Mouse (Mus musculus) thymus, postnatal 4 days (tissue): ENCODE data around the gene V1rd19.
"Not testable (repeated sequence)": the region's sequence is repeated elsewhere in the genome, so short reads cannot be mapped to it uniquely, and the experiment has no call there.

Experiments
- DNase-seq: peaks from one replicate; pipeline ENCODE4 v3.0.0; 2021

Gene V1rd19

GRCm38 (mm10) chr7:24001391-24001790, at the start of gene V1rd19:
V1rd19 (plus strand) TSS chr7:24001691.
- no peak for DNase-seq

- peak; percentile 23 for DNase-seq
Observed at GRCm38 (mm10) chr7:23968044-23968443, 33.4 kb upstream of the V1rd19 start.

GRCm38 (mm10) chr7:23974315-23974714, 27.2 kb upstream of the V1rd19 start, which contains the start of gene Vmn1r181:
Vmn1r181 (plus strand) TSS chr7:23974615.
- not testable (repeated sequence) for DNase-seq

GRCm38 (mm10) chr7:24052660-24053304, 51.3 kb downstream of the V1rd19 start, which contains the start of gene Vmn1r183:
Vmn1r183 (plus strand) TSS chr7:24053254.
- DNase-seq = no peak
